Mouse (Mus musculus) kidney, adult 2 months (tissue): ENCODE measurements around the gene Arfgef2.

Experiments used
- CTCF ChIP-seq: fragments of 200-500 bp; conservative IDR thresholded peaks from 2 replicates; pipeline ENCODE4 v1.5.1; 2011; ENCODE audit warnings: low read depth, mild to moderate bottlenecking, control low read depth, low read length, moderate library complexity, mixed read lengths; ENCODE audit not compliant: insufficient read depth, insufficient read length
- POLR2A ChIP-seq: fragments of 200-500 bp; IDR thresholded peaks from one replicate; pipeline ENCODE4 v1.6.1; 2011; ENCODE audit warnings: low read depth, low read length, control low read depth

DNA sequence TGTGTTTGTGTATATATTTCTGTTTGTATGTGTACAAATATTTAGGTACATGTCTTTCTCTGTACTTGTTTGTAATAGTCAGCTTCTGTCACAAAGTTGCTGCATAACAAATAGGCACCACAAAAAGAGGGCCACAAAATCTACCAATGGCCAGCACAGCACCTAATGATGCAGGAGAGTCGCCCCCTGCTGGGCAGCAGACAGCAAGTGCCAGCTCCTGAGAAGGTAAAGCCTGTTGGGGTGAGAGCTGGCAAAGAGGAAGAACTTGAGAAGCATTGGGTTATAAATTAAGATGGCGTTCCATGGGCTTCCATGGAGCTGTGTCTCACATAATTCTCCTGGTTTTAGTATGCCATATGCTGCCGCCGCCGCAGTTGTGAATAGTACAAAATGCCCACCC is 13.7 kb upstream of the Arfgef2 start:
- TF ChIP-seq CTCF (peak; percentile 36; the same call in 1 of the 2 replicates), POLR2A (no peak)
